Mouse (Mus musculus) mesoderm, embryonic 11.5 days (tissue): ENCODE data around the gene Engase.
A peak's percentile ranks its signal among the peaks of the same experiment; 100 is the strongest.

Experiments used
- DNase-seq: peaks from one replicate; pipeline ENCODE4 v3.0.0-alpha.2; 2012; ENCODE audit warnings: low read depth, low spot score

Engase gene

DNA sequence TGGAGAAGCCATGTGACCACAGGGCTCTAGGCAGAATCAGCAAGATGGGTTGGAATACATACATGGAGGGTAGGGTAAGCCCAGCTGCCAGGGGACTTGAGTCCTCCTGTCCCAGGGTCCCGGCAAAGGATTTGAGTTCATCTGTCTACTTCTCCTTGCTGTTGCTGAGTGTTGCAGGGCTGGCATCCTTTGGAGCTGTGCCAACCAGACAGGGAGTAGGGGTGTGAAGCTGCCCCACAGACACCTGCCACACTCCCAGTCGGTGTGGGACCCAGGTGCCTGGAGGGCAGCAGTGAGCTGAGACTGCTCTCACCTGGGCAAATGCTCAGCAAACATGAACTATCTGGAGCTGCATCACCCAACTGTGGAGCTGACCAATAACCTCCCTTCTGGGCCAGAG is 44.3 kb downstream of the Engase start:
- DNase-seq, result no peak

DNA sequence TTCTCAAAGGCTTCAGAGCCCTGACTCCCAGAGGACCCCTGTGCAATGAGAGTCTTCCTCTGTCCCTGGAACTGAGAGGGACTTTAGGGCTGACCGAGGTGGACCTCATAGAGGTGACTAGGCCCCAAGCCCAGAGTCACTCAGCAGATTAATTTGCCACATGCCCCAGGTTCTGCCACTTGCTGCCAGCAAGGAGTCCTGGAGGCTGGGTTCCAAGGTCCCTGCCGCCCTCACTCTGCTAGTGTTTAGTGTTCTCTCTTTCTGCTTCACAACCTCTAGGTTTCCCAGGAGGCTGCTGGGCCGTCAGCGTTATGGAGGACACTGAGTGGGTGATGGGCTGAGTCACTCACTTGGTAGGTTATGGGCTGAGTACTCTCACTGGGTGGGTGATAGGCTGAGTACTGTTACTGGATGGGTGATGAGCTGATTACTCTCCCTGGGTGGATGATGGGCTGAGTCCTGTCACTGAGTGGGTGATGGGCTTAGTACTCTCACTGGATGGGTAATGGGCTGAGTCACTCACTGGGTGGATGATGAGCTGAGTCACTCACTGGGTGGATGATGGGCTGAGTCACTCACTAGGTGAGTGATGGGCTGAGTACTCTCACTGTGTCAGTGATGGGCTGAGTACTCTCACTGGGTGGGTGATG is 47.0 kb downstream of the Engase start:
- no peak for DNase-seq

- peak; percentile 41 for DNase-seq
These were observed 48.4 kb downstream of the Engase start for GRCm38 (mm10) chr11:118525059-118525458.

GRCm38 (mm10) chr11:118528761-118529160 is 52.1 kb downstream of the Engase start:
- DNase-seq, result no peak

GRCm38 (mm10) chr11:118530313-118530712 is 53.7 kb downstream of the Engase start:
- DNase-seq, result no peak

- DNase-seq, result peak; percentile 75
These were observed 57.9 kb downstream of the Engase start for GRCm38 (mm10) chr11:118534382-118535092.

DNA sequence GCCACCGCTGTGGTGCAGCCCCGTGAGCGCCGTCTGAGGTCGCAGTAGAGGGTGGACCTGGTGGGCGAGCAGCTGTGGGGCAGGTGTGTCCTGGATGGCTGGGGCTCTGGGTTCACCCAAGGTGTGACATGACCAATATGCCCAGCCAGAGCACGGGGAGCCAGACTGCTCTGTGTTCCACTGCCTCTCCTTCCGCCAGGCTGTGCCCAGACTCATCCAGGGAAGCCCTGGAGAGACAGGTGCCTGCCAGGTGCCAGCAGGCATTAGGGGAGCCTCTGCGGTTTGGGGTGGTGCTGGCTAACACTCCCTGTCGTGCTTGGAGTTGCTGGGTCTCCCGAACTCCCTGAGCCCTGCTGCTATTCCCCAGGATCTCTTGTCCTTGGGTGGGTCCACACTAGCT is 61.4 kb downstream of the Engase start:
- no peak for DNase-seq
